Mouse (Mus musculus): ENCODE measurements at regions not wholly inside any gene's neighbourhood (a gene's known extent, or its start where the extent isn't known, plus 50 kb on each side); places are given as distances from the start of the nearest gene placed in this dataset.
A peak's percentile ranks its signal among the peaks of the same experiment; 100 is the strongest.

- no peak overlapping the region for H3K27ac ChIP-seq (ENCODE audit: low read depth)
- TF ChIP-seq EP300 (IDR thresholded peaks at IDR 0.05; ENCODE audit: low read depth) (no peak), CTCF (IDR thresholded peaks at IDR 0.05; ENCODE audit: low read depth) (no peak)
- no peak for ATAC-seq
- WGBS (ENCODE audit: insufficient replicate concordance), result 69% methylated on average over 5 of the region's 5 CpGs
- no peak for DNase-seq
- H3K4me2 ChIP-seq (ENCODE audit: low read depth, low read length), result no peak overlapping the region
- H3K36me3 ChIP-seq (replicated peaks; ENCODE audit: insufficient read depth, low read length), result no peaks in the 10 kb centered on the region
- H3K4me1 ChIP-seq (ENCODE audit: insufficient read depth), result peaks cover 39% of the 10 kb centered on the region
- no peaks in the 10 kb centered on the region for H3K27me3 ChIP-seq (ENCODE audit: insufficient read depth, low read length)
- no peak overlapping the region for H3K4me3 ChIP-seq (ENCODE audit: low read depth, low read length)
- H3K9me3 ChIP-seq (ENCODE audit: low read length), result no peaks in the 10 kb centered on the region
- H3K9ac ChIP-seq (replicated peaks), result no peak overlapping the region
These were observed 65.2 kb upstream of the Klf13 start for GRCm38 (mm10) chr7:64003904-64004303.

DNA sequence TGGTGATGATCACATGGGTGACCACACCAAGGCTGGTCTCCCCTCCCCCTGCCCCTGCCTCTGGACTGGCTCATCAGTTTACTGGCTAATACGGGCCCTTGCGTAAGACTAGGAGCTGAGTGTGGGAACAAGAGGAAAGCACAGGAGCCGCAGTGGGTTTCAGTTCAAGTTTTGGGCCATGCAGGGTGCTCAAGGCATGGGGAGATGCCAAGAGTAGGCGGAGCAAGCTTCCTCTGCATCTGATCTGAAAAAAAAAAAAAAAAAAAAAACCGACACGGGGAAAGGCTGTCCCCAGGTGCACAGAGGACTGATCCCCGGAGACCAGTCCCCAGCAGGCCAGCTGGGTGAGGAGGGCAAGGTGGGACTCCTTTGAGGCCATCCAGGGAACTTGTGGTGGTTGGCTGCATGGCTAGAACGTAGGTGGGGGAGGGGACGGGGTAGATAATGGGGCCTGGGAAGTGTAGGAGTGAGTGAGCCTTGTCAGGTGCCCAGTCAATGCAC, 62.9 kb upstream of the Klf13 start:
- no peaks in the 10 kb centered on the region for H3K9me3 ChIP-seq (ENCODE audit: low read length)
- DNase-seq (peak; percentile 64), ATAC-seq (peak; percentile 11; the same call in 1 of the 2 replicates)
- TF ChIP-seq EP300 (IDR thresholded peaks at IDR 0.05; ENCODE audit: low read depth) (no peak), CTCF (IDR thresholded peaks at IDR 0.05; ENCODE audit: low read depth) (no peak)
- peaks cover 60% of the 10 kb centered on the region for H3K4me1 ChIP-seq (ENCODE audit: insufficient read depth)
- H3K27me3 ChIP-seq (ENCODE audit: insufficient read depth, low read length), result no peaks in the 10 kb centered on the region
- H3K4me2 ChIP-seq (ENCODE audit: low read depth, low read length), result peak overlapping the region; percentile 11; the same call in 1 of the 2 replicates
- no peak overlapping the region for H3K4me3 ChIP-seq (ENCODE audit: low read depth, low read length)
- WGBS (ENCODE audit: insufficient replicate concordance), result 30% methylated on average over 8 of the region's 9 CpGs
- H3K36me3 ChIP-seq (replicated peaks; ENCODE audit: insufficient read depth, low read length), result no peaks in the 10 kb centered on the region
- H3K27ac ChIP-seq (ENCODE audit: low read depth), result peak overlapping the region; percentile 88
- 0 out of 2 replicates have a peak overlapping the region, but pooled peaks have one; percentile 11 for H3K9ac ChIP-seq (replicated peaks)

DNA sequence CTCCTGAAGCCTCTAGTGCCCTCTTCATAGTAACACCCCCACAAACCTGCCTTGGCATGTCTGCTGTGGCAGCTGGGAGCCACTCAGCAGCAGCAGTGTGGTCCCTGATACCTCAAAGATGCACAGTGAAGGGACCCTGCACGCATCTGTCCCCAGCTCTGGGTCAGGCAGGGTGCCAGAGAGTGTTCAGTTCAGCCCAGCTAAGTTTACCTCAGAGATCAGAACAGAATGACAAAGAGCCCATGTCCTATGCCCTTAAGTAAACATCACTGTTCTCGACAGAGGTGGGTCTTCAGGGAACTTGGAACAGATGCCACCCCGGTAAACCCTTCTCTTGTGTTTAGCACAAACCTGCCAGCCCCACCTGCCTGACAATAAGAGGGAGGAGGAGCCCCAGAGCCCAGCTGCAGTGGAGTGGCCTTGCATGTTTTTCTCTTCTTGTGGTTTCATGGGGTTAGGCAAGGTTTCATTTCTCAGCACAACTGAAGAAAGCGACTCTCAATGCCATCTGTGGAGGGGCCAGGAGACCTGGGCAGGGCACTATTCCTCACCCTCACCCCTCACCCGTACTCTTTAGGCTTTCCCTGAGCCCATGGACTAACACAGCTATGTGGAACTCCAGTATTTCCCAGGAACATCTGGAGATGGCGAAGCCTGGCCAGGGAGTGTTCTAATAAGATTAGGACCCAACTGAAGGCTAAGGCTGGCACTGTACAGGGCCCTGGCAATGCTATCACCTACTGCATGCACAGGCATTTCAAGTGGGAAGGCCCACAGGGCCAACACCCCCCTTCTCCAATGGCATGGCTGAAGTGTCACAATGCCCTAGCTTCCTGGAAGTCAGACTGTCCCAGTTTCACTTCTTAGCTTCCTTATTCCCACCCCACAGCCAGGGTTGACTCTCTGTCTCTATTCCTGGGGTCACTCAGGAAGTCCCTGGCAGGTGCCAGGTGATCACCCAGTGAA, 60.6 kb upstream of the Klf13 start:
- peaks cover 73% of the 10 kb centered on the region for H3K4me1 ChIP-seq (ENCODE audit: insufficient read depth)

GRCm38 (mm10) chr7:63997997-63998396, 59.3 kb upstream of the Klf13 start:
- Histone ChIP-seq H3K4me2 (ENCODE audit: low read depth, low read length) (no peak overlapping the region), H3K36me3 (replicated peaks; ENCODE audit: insufficient read depth, low read length) (no peaks in the 10 kb centered on the region), H3K4me1 (ENCODE audit: insufficient read depth) (peaks cover 73% of the 10 kb centered on the region), H3K27me3 (ENCODE audit: insufficient read depth, low read length) (no peaks in the 10 kb centered on the region), H3K4me3 (ENCODE audit: low read depth, low read length) (no peak overlapping the region), H3K27ac (ENCODE audit: low read depth) (peak overlapping the region; percentile 88; the same call in 1 of the 2 replicates), H3K9ac (replicated peaks) (no peak overlapping the region), H3K9me3 (ENCODE audit: low read length) (no peaks in the 10 kb centered on the region)
- TF ChIP-seq CTCF (IDR thresholded peaks at IDR 0.05; ENCODE audit: low read depth) (no peak), EP300 (IDR thresholded peaks at IDR 0.05; ENCODE audit: low read depth) (no peak)
- DNase-seq, result no peak
- 77% methylated on average over 3 of the region's 3 CpGs for WGBS (ENCODE audit: insufficient replicate concordance)
- no peak for ATAC-seq

More for the DNA sequence above, 60.6 kb upstream of the Klf13 start:
- Histone ChIP-seq H3K9ac (replicated peaks) (peak overlapping the region; percentile 58), H3K4me3 (ENCODE audit: low read depth, low read length) (no peak overlapping the region), H3K4me2 (ENCODE audit: low read depth, low read length) (peak overlapping the region; percentile 44), H3K36me3 (replicated peaks; ENCODE audit: insufficient read depth, low read length) (no peaks in the 10 kb centered on the region), H3K27ac (ENCODE audit: low read depth) (peak overlapping the region; percentile 88), H3K27me3 (ENCODE audit: insufficient read depth, low read length) (no peaks in the 10 kb centered on the region), H3K9me3 (ENCODE audit: low read length) (no peaks in the 10 kb centered on the region)
- TF ChIP-seq CTCF (IDR thresholded peaks at IDR 0.05; ENCODE audit: low read depth) (no peak), EP300 (IDR thresholded peaks at IDR 0.05; ENCODE audit: low read depth) (peak; percentile 97)
- WGBS (ENCODE audit: insufficient replicate concordance), result 37% methylated on average over 6 of the region's 6 CpGs
- ATAC-seq, result peak; percentile 85
- peak; percentile 62 for DNase-seq

- Histone ChIP-seq H3K36me3 (replicated peaks; ENCODE audit: insufficient read depth, low read length) (no peaks in the 10 kb centered on the region), H3K4me3 (ENCODE audit: low read depth, low read length) (no peak overlapping the region), H3K4me1 (ENCODE audit: insufficient read depth) (peaks cover 73% of the 10 kb centered on the region), H3K4me2 (ENCODE audit: low read depth, low read length) (peak overlapping the region; percentile 53), H3K27me3 (ENCODE audit: insufficient read depth, low read length) (no peaks in the 10 kb centered on the region), H3K27ac (ENCODE audit: low read depth) (peak overlapping the region; percentile 88), H3K9me3 (ENCODE audit: low read length) (no peaks in the 10 kb centered on the region), H3K9ac (replicated peaks) (peak overlapping the region; percentile 1; the same call in 1 of the 2 replicates)
- 58% methylated on average over 6 of the region's 6 CpGs for WGBS (ENCODE audit: insufficient replicate concordance)
- ATAC-seq (peak; percentile 55), DNase-seq (no peak)
- TF ChIP-seq CTCF (IDR thresholded peaks at IDR 0.05; ENCODE audit: low read depth), result no peak
- peak; percentile 100 for TF ChIP-seq EP300 (IDR thresholded peaks at IDR 0.05; ENCODE audit: low read depth)
These were observed 57.9 kb upstream of the Klf13 start for GRCm38 (mm10) chr7:63996581-63997098.

Data from liver, postnatal 0 days (tissue).